Mouse (Mus musculus) MEL (cell line): ENCODE measurements at regions not wholly inside any gene's neighbourhood (a gene's known extent, or its start where the extent isn't known, plus 50 kb on each side); places are given as distances from the start of the nearest gene placed in this dataset.

Experiments
- DNase-seq: peaks from one replicate; pipeline ENCODE4 v3.0.0; 2011; ENCODE audit warnings: low read depth, low spot score
- H3K27ac ChIP-seq: 2 replicates; pipeline ENCODE4 v1.5.1; 2012; ENCODE audit warnings: low read depth, mild to moderate bottlenecking, control low read depth, low read length, moderate library complexity; ENCODE audit not compliant: control insufficient read depth
- H3K27me3 ChIP-seq, 2 experiments: fragments of 150-350 bp in 1 of 2; sonication (generic) in 1 of 2; 2 replicates each; pipeline ENCODE4 v1.6.1; 2012; ENCODE audit warnings: low read length in 2 of 2, mild to moderate bottlenecking in 2 of 2, improper control_type of control experiment in 1 of 2, moderate library complexity in 1 of 2; ENCODE audit not compliant: insufficient read depth in 2 of 2, control insufficient read depth in 1 of 2
- H3K36me3 ChIP-seq, 2 experiments: 2 replicates each; pipeline ENCODE4 v1.6.1; 2012 to 2014; ENCODE audit warnings: low read length in 2 of 2, improper control_type of control experiment in 1 of 2, inconsistent platforms in 1 of 2, mild to moderate bottlenecking in 1 of 2; ENCODE audit not compliant: insufficient read depth in 2 of 2, control insufficient read depth in 1 of 2
- H3K4me1 ChIP-seq, 2 experiments: fragments of 150-350 bp in 1 of 2; sonication (generic) in 1 of 2; 2 replicates each; pipeline ENCODE4 v1.6.1; 2012; ENCODE audit warnings: low read length in 2 of 2, improper control_type of control experiment in 1 of 2, mild to moderate bottlenecking in 1 of 2; ENCODE audit not compliant: insufficient read depth in 2 of 2, control insufficient read depth in 1 of 2
- H3K4me3 ChIP-seq, 2 experiments: fragments of 150-350 bp in 1 of 2; sonication (generic) in 1 of 2; 2 replicates each; pipeline ENCODE4 v1.5.1; 2012; ENCODE audit warnings: low read depth in 2 of 2, low read length in 2 of 2, mild to moderate bottlenecking in 2 of 2, moderate library complexity in 2 of 2, control low read depth in 1 of 2, improper control_type of control experiment in 1 of 2; ENCODE audit not compliant: control insufficient read depth in 1 of 2, insufficient read depth in 1 of 2
- H3K79me2 ChIP-seq: 2 replicates; pipeline ENCODE4 v1.6.1; 2012; ENCODE audit warnings: mild to moderate bottlenecking, low read length, moderate library complexity; ENCODE audit not compliant: control insufficient read depth, poor library complexity, insufficient read depth
- H3K9ac ChIP-seq: 2 replicates; pipeline ENCODE4 v1.6.1; 2012; ENCODE audit warnings: low read depth, mild to moderate bottlenecking, control low read depth, low read length, moderate library complexity; ENCODE audit not compliant: control insufficient read depth, poor library complexity, severe bottlenecking
- H3K9me3 ChIP-seq: fragments of 150-350 bp; sonication (generic); replicated peaks from 2 replicates; pipeline ENCODE4 v1.6.1; 2012; ENCODE audit warnings: mild to moderate bottlenecking, low read length, improper control_type of control experiment, moderate library complexity; ENCODE audit not compliant: insufficient read depth
- CHD1 ChIP-seq: IDR thresholded peaks from 2 replicates; pipeline ENCODE4 v1.6.1; 2012; ENCODE audit warnings: low read depth, mild to moderate bottlenecking, inconsistent platforms, low read length, improper control_type of control experiment
- CTCF ChIP-seq, 3 experiments: IDR thresholded peaks in 2 of 3; conservative IDR thresholded peaks in 1 of 3; 2 replicates each; pipeline ENCODE4 v1.5.1; 2011 to 2012; ENCODE audit warnings: low read length in 3 of 3, low read depth in 2 of 3, mild to moderate bottlenecking in 2 of 3, improper control_type of control experiment in 1 of 3, inconsistent platforms in 1 of 3, mixed read lengths in 1 of 3, moderate library complexity in 1 of 3; ENCODE audit not compliant: control insufficient read depth in 1 of 3, insufficient read depth in 1 of 3, poor library complexity in 1 of 3, severe bottlenecking in 1 of 3
- ELF1 ChIP-seq: IDR thresholded peaks from 2 replicates; pipeline ENCODE4 v1.6.1; 2014; ENCODE audit warnings: low read depth, mild to moderate bottlenecking, inconsistent platforms, low read length, improper control_type of control experiment, moderate library complexity
- EP300 ChIP-seq, 2 experiments: IDR thresholded peaks; 2 replicates each; pipeline ENCODE4 v1.6.1; 2011; ENCODE audit warnings: improper control_type of control experiment in 2 of 2, low read length in 2 of 2, low read depth in 1 of 2, mild to moderate bottlenecking in 1 of 2
- GABPA ChIP-seq: IDR thresholded peaks from 2 replicates; pipeline ENCODE4 v1.6.1; 2012; ENCODE audit warnings: low read depth, mild to moderate bottlenecking, inconsistent platforms, low read length, improper control_type of control experiment, moderate library complexity
- KAT2A ChIP-seq: conservative IDR thresholded peaks from 2 replicates; pipeline ENCODE4 v1.6.1; 2012; ENCODE audit warnings: low read depth, low read length, improper control_type of control experiment, inconsistent platforms
- MAX ChIP-seq: IDR thresholded peaks from 2 replicates; pipeline ENCODE4 v1.6.1; 2011; ENCODE audit warnings: low read length, improper control_type of control experiment
- MAZ ChIP-seq: IDR thresholded peaks from 2 replicates; pipeline ENCODE4 v1.6.1; 2012; ENCODE audit warnings: low read depth, mild to moderate bottlenecking, inconsistent platforms, low read length, improper control_type of control experiment
- MEF2A ChIP-seq: IDR thresholded peaks from 2 replicates; pipeline ENCODE4 v1.6.1; 2014; ENCODE audit warnings: low read depth, mild to moderate bottlenecking, inconsistent platforms, low read length, improper control_type of control experiment; ENCODE audit not compliant: poor library complexity, insufficient replicate concordance, severe bottlenecking; ENCODE audit errors: extremely low read depth
- MXI1 ChIP-seq: IDR thresholded peaks from 2 replicates; pipeline ENCODE4 v1.6.1; 2011; ENCODE audit warnings: mild to moderate bottlenecking, low read depth, low read length, improper control_type of control experiment
- NRF1 ChIP-seq: IDR thresholded peaks from 2 replicates; pipeline ENCODE4 v1.6.1; 2014; ENCODE audit warnings: low read depth, mild to moderate bottlenecking, inconsistent platforms, low read length, improper control_type of control experiment, moderate library complexity; ENCODE audit not compliant: poor library complexity, insufficient read depth, severe bottlenecking
- POLR2A ChIP-seq, 2 experiments: IDR thresholded peaks; 2 replicates each; pipeline ENCODE4 v1.6.1; 2011 to 2012; ENCODE audit warnings: low read length in 2 of 2, mild to moderate bottlenecking in 2 of 2, control low read depth in 1 of 2, improper control_type of control experiment in 1 of 2, low read depth in 1 of 2, moderate library complexity in 1 of 2; ENCODE audit not compliant: control insufficient read depth in 1 of 2, insufficient read depth in 1 of 2, poor library complexity in 1 of 2
- POLR2AphosphoS2 ChIP-seq: IDR thresholded peaks from 2 replicates; pipeline ENCODE4 v1.6.1; 2011; ENCODE audit warnings: low read length, improper control_type of control experiment
- RAD21 ChIP-seq: IDR thresholded peaks from 2 replicates; pipeline ENCODE4 v1.6.1; 2011; ENCODE audit warnings: mild to moderate bottlenecking, low read depth, low read length, improper control_type of control experiment
- SIN3A ChIP-seq: IDR thresholded peaks from 2 replicates; pipeline ENCODE4 v1.6.1; 2012; ENCODE audit warnings: low read length, improper control_type of control experiment, inconsistent platforms
- TAL1 ChIP-seq: IDR thresholded peaks from 2 replicates; pipeline ENCODE4 v1.6.1; 2012; ENCODE audit warnings: mild to moderate bottlenecking, inconsistent platforms, low read length, moderate library complexity, mixed read lengths
- TBP ChIP-seq: IDR thresholded peaks from 2 replicates; pipeline ENCODE4 v1.8.0; 2011; ENCODE audit warnings: low read depth, low read length, improper control_type of control experiment
- ZC3H11A ChIP-seq: IDR thresholded peaks from 2 replicates; pipeline ENCODE4 v1.6.1; 2012; ENCODE audit warnings: low read depth, mild to moderate bottlenecking, inconsistent platforms, low read length, improper control_type of control experiment
- ZKSCAN1 ChIP-seq: IDR thresholded peaks from 2 replicates; pipeline ENCODE4 v1.6.1; 2012; ENCODE audit warnings: low read depth, mild to moderate bottlenecking, inconsistent platforms, low read length, improper control_type of control experiment, moderate library complexity

- no peak overlapping the region for H3K9ac ChIP-seq
- H3K36me3 ChIP-seq = no peaks in the 10 kb centered on the region
- H3K4me1 ChIP-seq = no peaks in the 10 kb centered on the region
- H3K9me3 ChIP-seq = no peaks in the 10 kb centered on the region
- no peak overlapping the region for H3K4me3 ChIP-seq
- no peak for DNase-seq
- TF ChIP-seq EP300 (IDR thresholded peaks at IDR 0.05; ENCODE audit: low read depth in 1 of 2, low read length in 2 of 2) (no peak), KAT2A (no peak)
- H3K27ac ChIP-seq = no peak overlapping the region
- no peaks in the 10 kb centered on the region for H3K27me3 ChIP-seq
- H3K79me2 ChIP-seq = no peaks in the 10 kb centered on the region
Observed at GRCm38 (mm10) chr5:84565311-84565946, 148.2 kb upstream of the Epha5 start.

- no peak for DNase-seq
- Histone ChIP-seq H3K4me3 (no peak overlapping the region), H3K36me3 (no peaks in the 10 kb centered on the region), H3K27ac (no peak overlapping the region), H3K79me2 (no peaks in the 10 kb centered on the region)
- no peak for TF ChIP-seq MAX
- no peak for TF ChIP-seq POLR2AphosphoS2
- no peak for TF ChIP-seq MXI1
- no peak for TF ChIP-seq CTCF (IDR thresholded peaks at IDR 0.05 in 2 of 3, conservative IDR thresholded peaks at IDR 0.05 in 1 of 3; ENCODE audit: control insufficient read depth in 1 of 3, insufficient read depth in 1 of 3, low read depth in 2 of 3, low read length in 3 of 3, poor library complexity in 1 of 3, severe bottlenecking in 1 of 3)
- no peak for TF ChIP-seq TBP
- no peak for TF ChIP-seq ELF1
- TF ChIP-seq ZC3H11A = no peak
- no peak for TF ChIP-seq MEF2A
- no peak for TF ChIP-seq CHD1
- no peak for TF ChIP-seq NRF1
- no peak for TF ChIP-seq GABPA
- no peak for TF ChIP-seq MAZ
- TF ChIP-seq TAL1 = no peak
- no peak for TF ChIP-seq POLR2A (IDR thresholded peaks at IDR 0.05; ENCODE audit: control insufficient read depth in 1 of 2, insufficient read depth in 1 of 2, low read depth in 1 of 2, low read length in 2 of 2, poor library complexity in 1 of 2)
- no peak for TF ChIP-seq ZKSCAN1
- TF ChIP-seq EP300 (IDR thresholded peaks at IDR 0.05; ENCODE audit: low read depth in 1 of 2, low read length in 2 of 2) = no peak
- TF ChIP-seq SIN3A = no peak
- TF ChIP-seq RAD21 = no peak
- TF ChIP-seq, all 39 proteins: peak for 0
- H3K4me1 ChIP-seq = no peaks in the 10 kb centered on the region
- H3K27me3 ChIP-seq = no peaks in the 10 kb centered on the region
- H3K9me3 ChIP-seq = no peaks in the 10 kb centered on the region
- H3K9ac ChIP-seq = no peak overlapping the region
Observed at GRCm38 (mm10) chr5:84519836-84520235, 102.7 kb upstream of the Epha5 start.
